Mouse (Mus musculus) skeletal muscle tissue, adult 2 months (tissue): ENCODE measurements at regions not wholly inside any gene's neighbourhood (a gene's known extent, or its start where the extent isn't known, plus 50 kb on each side); places are given as distances from the start of the nearest gene placed in this dataset.

Experiments used
- DNase-seq: peaks from one replicate; pipeline ENCODE4 v3.0.0-alpha.2; 2012; ENCODE audit warnings: low read depth, low spot score

DNA sequence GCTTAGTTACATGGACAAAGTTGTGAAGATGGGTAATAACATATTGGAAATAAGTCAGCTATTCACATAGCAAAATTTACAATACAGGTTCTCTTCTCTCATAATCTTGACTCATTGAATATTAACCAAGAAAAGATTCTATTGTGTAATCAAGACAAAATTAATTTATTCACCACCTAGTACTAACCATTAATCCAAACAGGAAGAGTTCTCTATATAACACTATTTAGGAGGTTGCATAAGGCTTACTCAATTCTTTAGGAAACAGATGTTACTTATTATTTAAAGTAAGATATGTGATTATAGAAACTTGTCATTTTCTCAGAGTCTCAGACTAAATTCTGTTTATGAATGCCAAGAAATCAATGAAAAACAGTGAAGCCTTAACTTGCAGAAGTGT is 600.4 kb upstream of the Tusc1 start:
- no peak for DNase-seq

DNA sequence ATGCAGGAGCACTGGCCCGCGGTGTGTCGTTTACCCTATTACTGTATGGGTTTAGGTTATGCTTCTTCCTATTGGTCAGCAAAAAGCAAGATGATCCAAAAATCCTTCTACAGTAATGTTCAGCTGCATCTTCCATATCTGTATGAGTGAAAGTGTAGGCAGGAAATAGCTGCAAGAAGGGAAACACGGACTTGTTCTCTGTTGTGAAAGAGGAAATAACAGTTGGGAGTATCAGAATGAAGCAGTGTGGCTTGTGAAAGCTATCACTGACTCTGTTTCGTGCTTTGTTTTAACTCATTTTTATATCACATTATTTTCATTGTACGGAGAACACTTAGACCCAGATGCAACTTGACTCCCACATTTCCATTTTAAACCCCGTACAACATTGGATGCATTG is 591.8 kb upstream of the Tusc1 start:
- no peak for DNase-seq

DNA sequence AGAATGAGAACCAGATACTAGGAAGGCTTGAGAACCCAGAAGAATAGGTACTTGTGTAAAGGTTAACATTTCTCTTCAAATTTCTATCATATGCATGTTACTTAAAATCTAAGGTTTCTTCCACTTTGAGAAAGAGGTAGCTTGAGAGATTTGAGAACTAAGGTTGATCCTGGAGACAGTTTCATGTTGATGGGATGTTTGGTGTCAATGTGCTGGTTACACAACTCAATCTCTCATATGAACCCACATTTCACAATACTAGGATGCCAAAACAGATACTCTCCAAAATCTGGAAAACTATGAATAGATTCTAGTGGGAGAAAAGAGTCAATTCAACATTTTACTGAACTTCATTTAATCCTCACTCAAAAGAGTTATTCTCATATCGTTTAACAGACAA is 589.1 kb upstream of the Tusc1 start:
- no peak for DNase-seq

DNA sequence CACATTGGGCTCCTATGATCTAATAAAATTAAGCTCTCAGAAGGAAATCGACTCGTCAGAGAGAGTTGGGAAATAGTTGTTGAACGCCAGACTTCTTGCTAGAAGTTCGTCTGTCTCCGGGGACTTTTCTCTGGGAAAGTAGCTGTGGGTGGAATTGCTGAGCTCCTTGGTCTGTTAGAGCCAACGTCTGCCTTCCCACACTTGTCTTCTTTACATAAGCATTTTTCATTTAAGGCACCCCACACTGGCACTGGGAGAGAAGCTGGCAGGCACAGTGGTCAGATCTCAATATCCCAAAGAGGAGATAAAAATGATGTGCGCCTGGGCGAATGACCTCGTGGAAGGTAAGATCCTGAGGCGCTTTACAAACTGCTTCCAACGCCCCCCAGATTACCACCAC is 551.3 kb upstream of the Tusc1 start:
- peak; percentile 13 for DNase-seq

DNA sequence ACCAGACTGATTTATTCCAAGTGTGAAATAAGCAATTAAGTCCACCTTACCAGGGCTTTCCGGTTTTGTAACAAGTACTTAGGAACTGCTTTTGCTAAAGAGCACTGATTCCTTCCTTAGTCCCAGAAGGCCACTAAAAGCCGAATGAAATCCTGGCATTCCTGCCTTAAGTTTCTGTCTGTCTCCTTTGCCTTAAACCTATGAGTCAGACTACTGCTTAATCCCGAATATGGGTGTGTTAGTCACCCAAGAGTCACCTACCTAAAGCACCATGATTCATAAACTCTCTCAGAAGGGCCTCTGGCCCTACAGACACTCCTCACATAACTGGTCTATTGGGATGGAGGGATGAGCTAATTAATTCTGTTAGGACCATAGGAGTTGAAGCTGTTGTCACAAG is 546.0 kb upstream of the Tusc1 start:
- no peak for DNase-seq

DNA sequence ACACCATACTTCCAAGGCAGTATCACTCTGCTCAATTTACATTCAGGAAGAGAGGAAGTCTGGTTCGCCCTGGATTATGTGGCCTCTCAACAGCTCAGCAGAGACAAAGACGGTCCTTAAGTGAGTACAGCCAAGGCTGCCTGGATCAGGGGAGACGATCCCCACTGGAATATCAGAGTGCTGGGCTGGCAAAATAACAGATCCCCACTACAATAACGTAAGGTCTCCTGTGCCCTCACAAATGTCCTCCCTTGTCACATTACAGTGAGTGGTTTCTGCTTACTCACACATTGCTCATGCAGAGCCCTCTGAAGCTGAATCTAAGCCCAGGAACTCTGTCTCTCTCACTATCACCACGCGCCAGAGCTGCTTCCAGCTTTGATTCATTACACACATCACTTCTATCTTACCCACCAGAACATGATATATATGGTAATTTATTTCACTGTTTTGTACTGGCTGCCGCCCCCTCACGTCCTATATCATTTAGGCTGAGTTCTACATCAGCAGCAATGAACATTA is 544.1 kb upstream of the Tusc1 start:
- DNase-seq, result no peak

DNA sequence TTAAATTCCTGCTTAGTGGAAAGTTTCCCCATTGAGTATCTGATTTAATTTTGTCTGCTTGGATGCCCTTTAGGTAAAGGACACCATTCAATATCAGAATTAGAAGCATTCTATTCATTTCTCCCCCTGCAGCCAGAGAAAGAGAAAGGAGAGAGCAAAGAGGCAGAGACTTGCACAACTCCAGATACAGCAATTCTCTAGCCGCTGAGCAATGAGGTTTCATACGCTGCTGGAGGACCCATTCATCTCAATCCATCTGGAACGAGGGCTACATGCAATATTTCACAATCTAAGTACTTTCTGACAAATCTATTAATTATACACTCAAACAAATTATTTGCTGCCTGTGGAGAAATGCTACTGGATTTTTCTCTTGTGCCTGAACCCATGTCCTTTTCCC is 538.0 kb upstream of the Tusc1 start:
- DNase-seq, result no peak

DNA sequence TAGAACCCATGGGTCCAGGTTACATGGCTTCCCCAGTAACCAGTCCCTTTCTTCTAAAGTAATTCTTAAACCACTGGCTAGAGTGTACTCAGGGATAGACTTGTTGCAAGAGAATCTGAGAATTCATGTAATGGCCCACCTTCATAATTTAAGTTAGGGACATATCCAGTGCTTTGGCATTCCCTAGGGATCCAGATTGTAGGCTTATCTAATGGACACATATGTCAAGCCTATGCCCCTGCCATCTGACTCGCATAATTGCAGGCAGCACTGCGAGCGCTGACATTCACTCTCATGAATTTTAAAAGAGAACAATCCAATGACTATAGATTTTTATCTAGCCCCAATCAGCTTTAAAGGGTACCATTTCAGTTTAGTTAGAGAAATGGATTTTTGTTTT is 518.1 kb upstream of the Tusc1 start:
- DNase-seq, result no peak

DNA sequence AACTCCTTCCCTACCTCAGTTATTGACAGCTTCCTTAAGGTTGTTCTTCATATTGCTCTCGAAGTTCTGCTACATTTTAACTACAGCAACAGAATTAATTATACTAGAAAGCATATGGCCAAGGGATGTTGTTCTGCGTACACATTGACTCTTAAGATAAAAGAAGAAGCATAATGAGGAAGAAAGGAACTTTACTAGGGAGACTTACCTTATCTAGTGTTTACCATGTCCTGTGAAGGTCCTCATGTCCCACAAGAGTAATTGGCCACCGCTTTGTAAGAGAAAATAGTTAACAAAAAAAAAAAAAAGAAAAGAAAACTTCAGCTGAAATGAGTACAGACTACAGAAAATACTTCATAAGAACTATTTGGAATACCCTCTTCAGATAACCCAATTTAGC is 513.9 kb upstream of the Tusc1 start:
- no peak for DNase-seq

DNA sequence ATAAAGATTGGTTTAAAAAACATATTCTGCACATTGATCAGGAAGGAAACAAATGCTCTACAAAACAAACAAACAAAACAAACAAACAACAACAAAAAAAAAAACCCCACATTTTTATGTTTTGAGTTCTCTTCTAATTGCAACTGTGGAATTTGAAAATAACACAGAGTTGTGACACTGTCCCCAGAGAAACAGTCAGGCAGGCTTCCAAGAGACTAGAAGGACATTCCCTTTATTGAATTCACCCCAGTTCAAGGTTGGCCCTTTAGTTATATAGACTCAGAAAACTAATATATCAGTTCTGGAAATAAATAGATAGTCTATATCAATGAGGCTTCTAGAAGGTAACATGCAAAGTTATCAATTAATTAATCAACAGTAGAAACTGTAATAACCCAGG is 495.4 kb upstream of the Tusc1 start:
- no peak for DNase-seq

DNA sequence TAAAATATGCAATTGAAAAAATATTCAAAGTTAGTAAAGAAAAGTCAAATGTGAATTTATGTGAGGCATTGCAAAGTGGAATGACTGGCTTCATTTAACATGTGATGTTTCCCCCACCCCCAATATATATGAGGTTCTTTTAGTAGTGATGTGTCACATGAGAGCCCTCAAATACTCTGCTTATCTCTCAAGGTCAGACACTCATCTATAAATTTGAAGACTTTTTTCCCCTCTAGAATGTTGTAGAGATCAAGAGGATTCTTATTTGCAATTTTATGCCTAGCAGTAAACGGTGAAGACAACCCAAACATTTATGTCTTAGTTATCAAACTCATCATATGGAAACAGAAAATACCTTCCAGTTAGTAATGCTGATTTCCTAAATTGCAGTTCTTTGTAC is 457.8 kb upstream of the Tusc1 start:
- DNase-seq, result no peak

DNA sequence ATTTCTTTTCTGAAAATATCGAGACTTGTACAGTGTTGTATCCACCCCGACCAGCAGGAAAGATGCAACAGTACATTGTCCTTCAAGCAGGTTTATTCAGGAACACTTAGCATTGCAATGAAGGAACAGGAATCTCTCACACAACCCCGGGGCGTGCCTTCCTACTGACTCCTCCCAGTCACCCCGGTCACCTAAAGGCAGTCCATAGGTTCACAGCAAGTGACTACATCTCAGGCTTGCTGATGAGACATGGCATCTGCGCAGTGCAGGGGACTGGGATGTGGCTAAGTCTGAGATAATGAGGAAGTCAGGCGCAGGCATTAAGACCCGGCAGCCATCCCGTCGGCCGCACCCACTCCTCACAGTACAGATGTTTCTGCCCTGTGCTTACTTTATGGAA is 454.8 kb upstream of the Tusc1 start:
- no peak for DNase-seq

DNA sequence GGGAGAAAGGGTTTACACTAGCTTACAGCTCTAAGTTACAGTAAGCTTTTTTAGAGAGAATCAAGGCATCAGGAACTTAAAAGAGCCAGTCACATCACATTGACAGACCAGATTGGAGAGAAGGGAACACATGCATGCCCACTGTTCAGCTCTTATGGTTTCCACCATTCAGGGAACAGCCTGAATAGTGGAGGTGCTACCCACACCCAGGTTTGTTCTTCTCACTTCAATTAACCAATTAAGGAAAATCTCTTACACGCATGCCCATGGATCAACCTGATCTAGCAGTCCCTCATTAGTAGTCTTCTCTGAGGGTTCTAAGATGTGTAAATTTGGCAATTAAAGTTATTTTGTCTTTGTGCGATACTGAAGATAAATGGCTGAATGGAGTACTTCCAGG is 419.2 kb upstream of the Tusc1 start:
- no peak for DNase-seq

DNA sequence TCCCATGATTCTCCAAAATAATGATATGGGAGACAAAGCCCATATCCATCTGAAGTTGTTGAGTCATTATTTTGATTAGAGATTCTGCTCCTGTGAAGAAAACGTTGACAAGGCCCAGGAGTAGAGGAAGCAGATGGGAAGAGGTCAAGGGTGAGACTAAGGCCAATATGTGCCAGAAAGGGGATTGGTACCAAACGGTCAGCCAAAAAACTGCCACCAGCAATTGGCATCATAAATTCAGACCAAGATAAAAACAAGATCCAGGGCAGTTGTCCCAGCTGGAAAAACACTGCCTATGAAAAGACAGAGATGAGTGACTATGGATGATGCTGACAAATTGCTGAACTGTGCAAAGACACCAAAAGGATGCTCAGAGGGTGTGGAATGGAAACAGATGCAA is 411.0 kb upstream of the Tusc1 start:
- no peak for DNase-seq

DNA sequence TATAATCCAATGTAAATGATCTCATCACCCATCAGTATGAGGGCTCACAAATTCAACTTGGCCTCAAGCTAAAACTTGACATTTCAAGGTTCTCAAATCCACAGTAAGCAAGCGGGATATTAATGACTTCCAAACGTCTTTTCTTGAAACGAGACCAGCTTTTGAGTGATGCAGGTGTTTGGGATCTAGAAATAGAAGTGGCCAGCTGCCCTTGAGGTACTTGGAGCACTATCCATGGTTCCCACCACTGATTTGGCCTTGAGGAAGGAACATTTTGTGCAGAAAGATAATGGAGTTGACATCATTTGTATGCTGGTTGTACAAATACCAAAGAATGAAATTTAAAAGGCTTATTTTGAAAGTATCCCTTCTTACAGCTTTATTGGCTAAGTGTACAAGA is 378.4 kb upstream of the Tusc1 start:
- peak; percentile 25 for DNase-seq

DNA sequence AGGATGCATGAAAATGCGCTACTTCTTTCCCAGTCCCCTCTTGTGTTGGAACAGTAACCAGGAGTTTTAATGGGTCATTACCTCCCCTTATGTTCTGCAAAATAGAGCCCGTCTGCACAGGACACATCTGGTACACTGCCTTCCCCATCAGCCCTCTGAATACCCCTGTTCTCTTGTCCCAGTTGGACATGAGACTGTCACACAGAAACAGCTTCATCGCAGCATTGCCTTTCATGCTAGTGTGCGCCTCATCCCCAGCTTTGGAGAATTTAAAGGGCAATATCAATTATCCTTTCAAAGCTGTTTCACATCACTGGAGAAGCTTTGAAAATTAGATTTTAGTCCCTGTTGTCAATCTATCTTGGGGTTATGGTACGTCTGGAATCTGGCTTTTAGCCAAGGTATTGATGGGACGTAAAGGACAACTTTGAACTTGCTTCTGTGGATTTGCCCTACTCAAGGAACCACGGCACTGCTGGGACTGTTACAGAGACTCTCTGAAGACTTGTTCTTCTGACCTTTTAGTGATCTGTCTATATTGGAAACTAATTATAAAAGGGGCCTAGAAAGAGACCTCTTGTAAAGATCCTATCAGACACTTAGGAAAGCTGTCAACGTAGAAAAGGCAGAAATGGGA is 341.2 kb upstream of the Tusc1 start:
- DNase-seq, result no peak

DNA sequence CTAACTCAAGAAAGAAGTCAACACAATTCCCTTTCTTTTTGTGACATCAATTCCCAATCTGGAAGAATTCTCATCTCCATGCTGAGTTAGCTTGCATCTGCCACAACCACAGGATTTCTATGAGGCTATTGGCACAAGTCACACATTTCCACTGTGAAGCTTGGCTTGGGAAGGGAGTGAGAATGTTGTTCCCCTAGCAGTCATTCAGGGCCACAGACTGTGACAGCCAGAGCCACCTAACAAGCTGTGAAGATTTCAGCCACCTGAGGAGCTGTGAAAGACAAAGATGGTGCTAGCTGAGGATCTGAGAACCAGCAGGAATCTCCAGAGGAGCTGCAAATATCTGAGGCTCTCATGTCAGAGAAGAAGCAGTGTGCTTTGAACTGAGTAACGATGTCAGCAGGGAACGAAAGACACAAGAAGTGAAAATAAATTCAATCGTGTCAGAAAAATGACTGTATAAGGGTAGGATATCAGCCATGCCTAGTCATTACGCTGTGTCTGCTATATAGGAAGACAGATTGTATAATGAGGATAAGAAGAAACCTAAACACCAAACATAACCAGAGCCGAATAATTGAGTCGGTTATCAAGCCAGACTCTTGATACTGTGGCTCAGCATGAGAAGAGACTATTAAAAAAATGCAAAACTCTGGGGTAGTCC is 340.6 kb upstream of the Tusc1 start:
- DNase-seq, result peak; percentile 4

DNA sequence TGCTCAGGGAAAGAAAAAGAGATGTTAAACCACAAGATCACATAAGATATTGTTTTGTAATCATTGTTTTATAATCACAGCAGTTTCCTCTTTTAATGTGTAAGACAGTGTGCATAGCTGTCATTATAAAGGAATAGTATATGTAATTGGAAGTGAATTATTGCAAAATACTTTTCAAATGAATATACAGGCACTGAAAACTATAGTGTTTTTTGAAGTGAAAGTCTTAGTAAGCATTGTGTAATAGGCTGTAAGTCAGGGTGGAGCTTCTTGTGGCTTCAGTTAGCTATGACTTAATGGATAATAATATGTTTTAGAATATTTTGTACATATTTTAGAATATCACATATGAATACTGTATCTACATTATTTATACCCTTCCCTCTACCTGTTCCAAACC is 333.7 kb upstream of the Tusc1 start:
- DNase-seq, result no peak

DNA sequence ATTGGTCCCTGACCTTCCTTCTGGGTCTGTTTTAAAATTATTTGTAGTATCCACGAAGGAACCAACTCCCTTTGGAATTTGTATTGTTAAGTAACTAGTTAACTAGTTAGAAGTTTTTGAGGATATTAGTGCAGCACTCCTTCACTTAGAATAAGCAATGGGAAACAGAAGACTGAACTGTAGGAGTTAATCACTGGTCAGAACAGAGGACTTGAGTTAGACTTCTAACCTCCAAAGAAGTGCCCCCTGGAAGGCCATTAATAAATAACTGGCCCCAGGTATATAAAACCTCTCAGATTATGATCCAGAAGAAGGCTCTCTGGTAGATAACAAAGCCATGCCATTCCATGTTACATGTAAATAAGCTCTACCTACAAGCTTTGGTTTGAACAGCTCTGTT is 329.0 kb upstream of the Tusc1 start:
- DNase-seq, result no peak

DNA sequence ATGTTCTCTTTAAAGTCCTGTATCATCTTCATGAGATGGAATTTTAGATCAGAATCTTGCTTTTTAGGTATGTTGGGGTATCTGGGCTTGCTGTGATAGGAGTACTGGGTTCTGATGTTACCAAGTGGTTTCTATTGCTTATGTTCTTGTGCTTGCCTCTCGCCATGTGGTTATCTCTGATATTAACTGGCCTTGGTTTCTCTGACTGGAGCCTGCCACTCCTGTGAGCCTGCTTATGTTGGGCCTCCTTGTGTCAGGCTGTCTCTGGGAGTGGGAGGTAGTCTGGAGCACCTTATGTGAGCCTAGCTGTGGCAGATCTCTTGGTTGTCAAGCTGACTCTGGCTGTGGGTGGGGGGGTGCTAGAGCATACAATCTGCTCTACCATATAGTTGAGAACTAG is 302.9 kb upstream of the Tusc1 start:
- no peak for DNase-seq

DNA sequence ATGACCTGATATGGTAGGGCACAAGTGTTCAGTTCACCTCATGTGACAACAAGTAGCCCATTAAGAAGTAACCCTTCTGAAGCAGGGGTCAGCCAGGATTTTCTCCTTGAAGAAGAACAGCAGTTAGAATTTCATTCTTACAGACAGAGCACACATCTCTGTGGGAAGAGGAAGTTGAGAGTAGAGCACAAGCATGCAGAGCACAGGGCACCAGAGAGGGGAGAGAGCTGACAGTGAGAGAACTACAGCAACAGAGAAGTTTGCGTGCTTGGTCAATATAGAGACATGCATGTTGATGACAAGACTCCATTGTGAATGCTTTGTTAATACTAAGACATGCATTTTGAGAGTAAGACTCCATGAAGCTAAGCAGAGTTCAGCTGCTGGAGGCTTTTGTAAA is 263.2 kb upstream of the Tusc1 start:
- no peak for DNase-seq

DNA sequence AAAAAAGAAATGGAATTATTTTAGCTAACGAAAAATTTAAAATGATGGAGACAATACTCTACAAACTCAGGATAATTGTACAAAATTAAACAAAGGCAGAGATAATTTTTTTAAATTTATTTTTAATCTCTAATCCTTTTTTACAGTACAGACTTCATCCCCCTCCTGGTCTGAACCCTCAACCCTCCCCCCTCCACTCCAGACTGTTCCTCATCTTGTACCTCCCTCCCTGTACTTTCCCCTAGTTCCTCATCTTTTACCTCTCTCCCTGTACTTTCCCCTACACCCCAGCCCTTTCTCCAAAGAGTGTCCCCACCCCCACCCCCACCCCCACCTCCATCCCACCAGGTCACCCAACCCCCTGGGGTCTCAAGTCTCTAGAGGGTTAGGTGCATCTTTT is 249.0 kb upstream of the Tusc1 start:
- DNase-seq, result no peak

DNA sequence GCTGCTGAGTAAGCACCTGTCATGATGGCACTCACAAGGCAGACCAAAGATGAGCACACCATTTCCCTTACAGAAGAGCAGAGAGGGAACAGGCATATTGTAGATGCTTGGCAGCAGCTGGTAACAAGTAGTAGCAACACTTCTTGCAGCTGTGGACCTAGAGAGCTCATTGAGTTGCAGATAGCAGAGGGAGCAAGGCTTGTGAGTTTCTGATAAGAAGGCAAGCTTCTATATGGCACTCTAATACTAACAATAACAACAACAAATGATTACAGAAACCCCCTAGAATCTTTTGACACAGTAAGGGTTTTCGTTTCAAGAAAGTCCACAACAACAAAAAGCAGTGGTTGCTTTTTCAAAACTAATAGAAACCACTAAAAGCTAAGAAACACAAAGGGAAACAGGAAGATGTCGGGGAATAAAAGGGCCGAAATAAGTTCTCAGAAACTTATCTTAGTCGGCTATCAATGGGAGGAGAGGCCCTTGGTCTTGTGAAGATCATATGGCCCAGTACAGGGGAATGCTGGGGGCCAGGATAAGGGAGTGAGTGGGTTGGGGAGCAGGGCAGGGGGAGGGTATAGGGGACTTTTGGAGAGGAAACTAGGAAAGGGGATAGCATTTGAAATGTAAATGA is 248.5 kb upstream of the Tusc1 start:
- DNase-seq, result no peak
